Mouse (Mus musculus): Measurements from ENCODE around the gene Crkl.

Gene Crkl

DNA sequence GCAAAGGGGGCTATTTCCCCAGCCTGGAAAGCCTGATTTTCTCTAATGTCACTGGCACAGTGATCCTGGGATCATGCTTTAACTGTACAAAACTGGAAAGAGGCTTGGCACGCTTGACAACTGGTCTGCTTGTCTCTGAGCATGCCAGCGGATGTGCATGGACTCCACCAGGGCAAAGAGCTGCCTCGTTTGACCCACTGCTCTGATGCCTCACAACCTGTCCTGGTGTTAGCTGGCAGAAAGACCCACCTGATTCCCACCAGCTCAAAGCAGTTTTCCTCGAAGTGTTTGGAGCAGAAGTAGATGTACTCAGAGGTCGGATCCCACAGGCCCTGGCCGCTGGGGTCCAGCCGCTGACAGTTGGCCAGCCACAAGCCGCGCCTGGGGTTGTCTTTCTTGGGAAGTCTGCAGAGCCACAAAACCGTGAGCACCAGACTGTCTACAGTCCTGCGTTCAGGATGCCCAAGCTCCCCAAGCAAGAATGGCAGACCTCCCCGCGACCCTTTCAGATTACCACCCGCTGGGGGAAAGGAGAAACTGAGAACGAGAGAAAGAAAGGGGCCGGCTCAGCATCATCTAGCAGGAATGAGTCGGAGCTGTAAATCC lies 78.3 kb downstream of the Crkl start:
- DNase-seq (ENCODE audit: low read depth): no peak

DNA sequence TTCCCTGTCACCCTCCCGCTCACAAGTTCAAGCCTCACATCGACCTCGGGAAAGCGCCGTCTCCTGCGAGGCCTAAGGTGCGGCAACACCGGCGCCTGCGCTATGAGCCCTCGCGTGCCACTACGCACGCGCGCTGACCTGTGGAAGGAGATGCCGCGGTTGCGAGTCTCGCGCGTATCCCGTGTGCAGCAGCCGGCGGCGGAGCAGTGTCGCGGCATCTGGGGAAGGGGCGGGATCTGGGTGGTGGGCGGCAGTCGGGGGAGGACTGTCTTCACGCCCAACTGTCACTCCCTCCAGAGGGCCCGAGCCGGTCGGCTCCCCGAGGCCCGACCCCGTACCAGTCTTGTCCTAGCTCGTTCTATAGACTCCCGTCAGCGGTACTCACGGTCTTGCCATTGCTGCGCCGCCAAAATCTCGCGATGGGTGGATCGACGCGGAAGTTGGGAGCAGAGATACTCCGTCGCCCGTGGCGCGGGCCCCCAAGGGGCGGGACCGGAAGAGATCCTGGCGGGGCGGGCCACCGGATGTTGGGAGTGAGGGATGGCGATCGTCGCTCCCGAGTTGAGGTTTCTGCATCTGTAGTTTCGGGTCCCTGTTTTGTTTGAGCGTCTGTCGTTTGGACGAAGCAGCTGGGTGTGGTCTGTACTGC lies 79.0 kb downstream of the Crkl start, which contains the start of gene Thap7:
Gene Thap7, minus strand, starts transcription at position 497 of the 649 bp plus-strand sequence.
- peak; percentile 97 for DNase-seq (ENCODE audit: low read depth)

DNA sequence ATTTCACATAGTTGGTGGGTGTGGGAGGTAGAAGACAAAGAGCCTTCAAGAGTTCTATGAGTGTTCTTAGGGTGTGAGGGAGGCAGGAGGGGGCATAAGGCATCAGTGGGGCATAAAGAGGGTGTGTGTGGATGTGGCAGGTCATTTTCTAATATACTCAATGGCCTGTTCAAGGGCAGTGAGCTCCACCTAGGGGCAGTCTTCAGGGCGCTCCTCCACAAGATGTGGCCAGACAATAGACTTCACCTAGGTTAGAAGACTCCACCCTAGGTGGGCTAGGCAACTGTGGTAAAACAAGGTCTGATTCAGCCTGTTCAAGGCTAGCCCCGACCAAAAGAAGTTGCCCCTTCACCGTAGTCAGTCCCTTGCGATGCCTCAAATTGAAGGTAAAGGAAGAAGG lies 80.5 kb downstream of the Crkl start:
- peak; percentile 78 for DNase-seq (ENCODE audit: low read depth)

DNA sequence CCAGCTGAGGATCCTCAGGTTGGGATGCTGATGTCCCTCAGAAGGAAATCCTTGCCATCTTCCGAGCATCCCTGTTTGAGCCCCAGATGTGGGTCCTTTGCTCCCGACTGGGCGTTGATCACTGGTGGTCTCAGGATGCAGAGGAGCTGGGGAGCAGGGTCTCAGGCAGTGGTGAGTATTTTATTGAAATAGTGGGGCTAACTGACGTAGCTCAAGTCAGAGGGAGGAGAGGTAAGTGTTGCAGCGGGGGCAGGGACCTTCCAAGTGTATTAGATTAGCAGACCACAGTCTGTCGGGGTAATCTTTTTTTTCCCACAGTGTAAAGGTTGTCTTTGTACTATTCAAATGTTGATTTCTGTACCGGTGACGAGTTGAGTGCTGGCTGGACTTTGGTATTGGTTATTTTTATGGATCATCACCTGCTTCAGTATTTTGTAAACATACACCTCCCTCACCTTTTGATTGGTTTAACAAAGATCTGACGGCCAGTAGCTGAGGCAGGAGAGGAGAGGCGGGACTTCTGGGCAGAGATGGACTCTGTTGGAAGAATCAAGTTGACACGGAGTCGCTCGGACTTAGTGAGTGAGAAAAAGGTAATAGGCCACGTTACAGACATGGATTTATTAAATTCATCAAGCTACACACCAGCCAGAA lies 81.0 kb downstream of the Crkl start:
- DNase-seq (ENCODE audit: low read depth): no peak

DNA sequence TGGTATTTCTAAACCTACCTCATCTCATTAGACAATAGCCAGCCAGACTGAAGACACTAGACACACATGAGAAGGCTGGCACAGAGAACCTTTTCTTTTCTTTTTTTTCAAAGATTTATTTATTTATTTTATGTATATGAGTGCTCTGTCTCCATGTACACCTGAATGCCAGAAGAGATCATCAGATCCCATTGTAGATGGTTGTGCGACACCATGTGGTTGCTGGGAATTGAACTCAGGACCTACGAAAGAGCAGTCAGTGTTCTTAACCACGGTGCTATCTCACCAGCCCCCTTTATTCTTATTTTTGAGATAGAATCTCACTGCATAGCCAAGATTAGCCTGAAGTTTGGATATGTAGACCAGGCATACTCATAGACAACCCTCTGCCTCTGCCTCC lies 84.8 kb downstream of the Crkl start:
- no peak for DNase-seq (ENCODE audit: low read depth)
